Mouse (Mus musculus): ENCODE measurements around the gene Plcb1. TPM values are rescaled to one million over a fixed set of nuclear protein-coding genes. Genes with fewer than 3 reads are reported as not detected.

The Plcb1 gene
- total and polyA plus RNA-seq, 3 experiments, result 0.78 to 4.2 (median 3.9) TPM

DNA sequence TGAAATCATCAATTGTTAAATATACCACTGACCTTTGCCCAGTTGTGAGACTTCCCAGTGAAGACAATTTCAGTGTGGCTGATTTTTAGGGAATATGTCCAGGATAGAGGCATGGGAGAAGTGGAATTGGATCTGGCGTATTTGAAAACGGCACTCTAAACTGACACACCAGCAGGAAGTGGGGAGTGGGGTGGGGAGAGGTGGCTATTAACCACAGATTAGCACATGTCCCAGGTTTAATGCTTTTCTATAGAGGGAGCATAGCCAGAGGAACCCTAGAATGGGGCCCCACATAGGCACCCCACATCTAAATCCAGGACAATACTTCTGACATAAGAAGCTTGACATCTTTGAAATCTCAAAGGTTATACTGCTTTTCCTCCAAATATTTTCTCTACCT is 699.4 kb downstream of the Plcb1 start:
- DNase-seq, result no peak
- H3K4me1 ChIP-seq (ENCODE audit: control insufficient read depth, insufficient read depth, low read length), result no peaks in the 10 kb centered on the region; the same call in 1 of the 2 replicates
- TF ChIP-seq CTCF (IDR thresholded peaks at IDR 0.05), result no peak
- no peak for TF ChIP-seq EP300 (IDR thresholded peaks at IDR 0.05; ENCODE audit: insufficient read depth, low read depth, low read length)
- TF ChIP-seq POLR2A (IDR thresholded peaks at IDR 0.05; ENCODE audit: insufficient read depth, low read depth, low read length), result no peak
- intact Hi-C loops (cut with DNase I), result no loop called here
- no peaks in the 10 kb centered on the region for H3K27me3 ChIP-seq (ENCODE audit: control insufficient read depth, insufficient read depth, low read length)
- no peaks in the 10 kb centered on the region for H3K79me2 ChIP-seq (replicated peaks; ENCODE audit: control insufficient read depth, insufficient read depth, low read length)
- no peak overlapping the region for H3K27ac ChIP-seq
- WGBS, result 64% methylated on average over 2 of the region's 2 CpGs
- H3K9ac ChIP-seq (ENCODE audit: low read depth, low read length), result no peak overlapping the region
- peaks cover 6% of the 10 kb centered on the region; the same call in 1 of the 2 replicates for H3K36me3 ChIP-seq (ENCODE audit: control insufficient read depth, insufficient read depth, low read length)
- no peak overlapping the region for H3K4me3 ChIP-seq

DNA sequence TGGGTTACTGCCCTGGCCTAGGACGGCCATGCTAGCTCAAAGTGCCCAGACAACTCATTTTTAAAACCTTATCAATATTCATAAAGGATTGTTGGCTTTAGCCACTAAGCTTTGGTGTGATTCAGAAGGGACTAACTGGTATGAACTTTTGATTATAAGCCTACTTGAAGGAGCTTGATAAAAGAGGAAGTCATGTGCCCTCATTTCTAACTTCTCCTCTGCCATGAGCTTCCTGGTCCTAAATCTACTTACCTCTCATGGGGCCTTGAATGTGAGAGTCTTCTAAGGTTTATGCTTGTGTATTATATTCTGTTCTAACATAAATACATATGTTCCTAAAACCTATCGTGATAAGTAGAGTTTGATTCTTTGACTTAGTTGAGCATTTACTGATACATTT is 702.4 kb downstream of the Plcb1 start:
- H3K4me1 ChIP-seq (ENCODE audit: control insufficient read depth, insufficient read depth, low read length), result no peaks in the 10 kb centered on the region; the same call in none of the 2 replicates
- TF ChIP-seq POLR2A (IDR thresholded peaks at IDR 0.05; ENCODE audit: insufficient read depth, low read depth, low read length) (no peak), CTCF (IDR thresholded peaks at IDR 0.05) (no peak), EP300 (IDR thresholded peaks at IDR 0.05; ENCODE audit: insufficient read depth, low read depth, low read length) (no peak)
- no peak for DNase-seq

GRCm38 (mm10) chr2:135489127-135489526 is 703.3 kb downstream of the Plcb1 start:
- Histone ChIP-seq H3K4me1 (ENCODE audit: control insufficient read depth, insufficient read depth, low read length) (no peaks in the 10 kb centered on the region; the same call in none of the 2 replicates), H3K4me3 (no peak overlapping the region), H3K79me2 (replicated peaks; ENCODE audit: control insufficient read depth, insufficient read depth, low read length) (no peaks in the 10 kb centered on the region), H3K36me3 (ENCODE audit: control insufficient read depth, insufficient read depth, low read length) (peaks cover 8% of the 10 kb centered on the region; the same call in 1 of the 2 replicates), H3K9ac (ENCODE audit: low read depth, low read length) (no peak overlapping the region), H3K27me3 (ENCODE audit: control insufficient read depth, insufficient read depth, low read length) (no peaks in the 10 kb centered on the region), H3K27ac (no peak overlapping the region)
- no peak for DNase-seq
- TF ChIP-seq EP300 (IDR thresholded peaks at IDR 0.05; ENCODE audit: insufficient read depth, low read depth, low read length), result no peak
- no peak for TF ChIP-seq CTCF (IDR thresholded peaks at IDR 0.05)
- no peak for TF ChIP-seq POLR2A (IDR thresholded peaks at IDR 0.05; ENCODE audit: insufficient read depth, low read depth, low read length)
- intact Hi-C loops (cut with DNase I), result no loop called here
- WGBS, result 94% methylated on average over 2 of the region's 2 CpGs

More for the DNA sequence above, 702.4 kb downstream of the Plcb1 start:
- Histone ChIP-seq H3K4me3 (no peak overlapping the region), H3K79me2 (replicated peaks; ENCODE audit: control insufficient read depth, insufficient read depth, low read length) (no peaks in the 10 kb centered on the region), H3K27me3 (ENCODE audit: control insufficient read depth, insufficient read depth, low read length) (no peaks in the 10 kb centered on the region), H3K9ac (ENCODE audit: low read depth, low read length) (no peak overlapping the region), H3K36me3 (ENCODE audit: control insufficient read depth, insufficient read depth, low read length) (peaks cover 8% of the 10 kb centered on the region; the same call in 1 of the 2 replicates), H3K27ac (no peak overlapping the region)
- 94% methylated on average over 2 of the region's 2 CpGs for WGBS
- intact Hi-C loops (cut with DNase I), result no loop called here

DNA sequence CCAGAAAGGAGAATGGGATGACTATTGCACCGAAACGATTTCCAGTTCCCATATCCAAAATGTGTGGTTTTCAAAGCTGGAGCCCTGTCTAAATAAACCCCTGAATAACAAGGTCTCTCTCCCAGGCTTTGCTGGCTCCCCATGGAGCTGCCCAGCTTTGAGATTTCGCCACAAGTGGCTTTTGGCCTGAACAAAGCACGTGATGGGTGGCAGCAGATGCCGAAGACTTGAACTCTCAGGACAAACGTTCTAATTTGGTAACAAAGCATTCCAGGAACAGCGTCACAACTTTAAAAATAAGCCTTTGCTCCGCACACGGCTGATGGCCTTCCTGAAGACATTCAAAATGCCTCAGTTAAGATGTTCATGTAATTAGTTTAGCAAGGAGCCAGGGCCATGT is 706.9 kb downstream of the Plcb1 start:
- no peak overlapping the region for H3K4me3 ChIP-seq
- H3K27me3 ChIP-seq (ENCODE audit: control insufficient read depth, insufficient read depth, low read length), result no peaks in the 10 kb centered on the region
- peak; percentile 46 to 68 for DNase-seq
- intact Hi-C loops (cut with DNase I), result no loop called here
- H3K36me3 ChIP-seq (ENCODE audit: control insufficient read depth, insufficient read depth, low read length), result peaks cover 2% of the 10 kb centered on the region; the same call in 1 of the 2 replicates
- no peaks in the 10 kb centered on the region for H3K79me2 ChIP-seq (replicated peaks; ENCODE audit: control insufficient read depth, insufficient read depth, low read length)
- TF ChIP-seq EP300 (IDR thresholded peaks at IDR 0.05; ENCODE audit: insufficient read depth, low read depth, low read length), result peak; percentile 76; the same call in 1 of the 2 replicates
- no peak for TF ChIP-seq POLR2A (IDR thresholded peaks at IDR 0.05; ENCODE audit: insufficient read depth, low read depth, low read length)
- WGBS, result 55% methylated on average over 9 of the region's 9 CpGs
- H3K4me1 ChIP-seq (ENCODE audit: control insufficient read depth, insufficient read depth, low read length), result no peaks in the 10 kb centered on the region; the same call in none of the 2 replicates
- H3K9ac ChIP-seq (ENCODE audit: low read depth, low read length), result no peak overlapping the region
- peak overlapping the region; percentile 53 for H3K27ac ChIP-seq

DNA sequence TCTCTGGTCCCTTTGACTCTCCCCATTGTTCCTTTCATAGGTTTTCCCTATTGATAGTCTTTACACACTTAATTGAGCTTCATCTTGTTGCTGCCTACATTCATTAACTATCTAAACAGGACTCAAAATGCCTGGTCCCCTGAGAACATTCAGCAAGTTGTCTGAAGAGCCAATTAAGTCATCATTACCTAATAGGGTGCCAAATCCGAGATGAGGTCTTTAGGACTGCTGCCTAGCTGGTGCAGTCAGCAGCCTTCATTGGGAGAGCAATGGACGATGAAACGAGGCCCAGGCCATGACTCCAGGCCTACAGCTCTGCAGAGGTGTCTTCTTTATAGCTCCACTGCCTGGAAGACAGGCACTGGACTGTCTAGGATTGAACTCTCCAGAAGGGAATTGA is 710.7 kb downstream of the Plcb1 start:
- WGBS, result 75% methylated on average over 3 of the region's 3 CpGs
- Histone ChIP-seq H3K4me3 (no peak overlapping the region), H3K4me1 (ENCODE audit: control insufficient read depth, insufficient read depth, low read length) (no peaks in the 10 kb centered on the region; the same call in 1 of the 2 replicates), H3K27ac (no peak overlapping the region), H3K9ac (ENCODE audit: low read depth, low read length) (no peak overlapping the region), H3K79me2 (replicated peaks; ENCODE audit: control insufficient read depth, insufficient read depth, low read length) (no peaks in the 10 kb centered on the region), H3K36me3 (ENCODE audit: control insufficient read depth, insufficient read depth, low read length) (peaks cover 2% of the 10 kb centered on the region; the same call in 1 of the 2 replicates), H3K27me3 (ENCODE audit: control insufficient read depth, insufficient read depth, low read length) (no peaks in the 10 kb centered on the region)
- no peak for TF ChIP-seq EP300 (IDR thresholded peaks at IDR 0.05; ENCODE audit: insufficient read depth, low read depth, low read length)
- TF ChIP-seq CTCF (IDR thresholded peaks at IDR 0.05), result no peak
- TF ChIP-seq POLR2A (IDR thresholded peaks at IDR 0.05; ENCODE audit: insufficient read depth, low read depth, low read length), result no peak
- no peak for DNase-seq
- intact Hi-C loops (cut with DNase I), result no loop called here

- Histone ChIP-seq H3K79me2 (replicated peaks; ENCODE audit: control insufficient read depth, insufficient read depth, low read length) (no peaks in the 10 kb centered on the region), H3K36me3 (ENCODE audit: control insufficient read depth, insufficient read depth, low read length) (peaks cover 2% of the 10 kb centered on the region; the same call in 1 of the 2 replicates), H3K4me3 (no peak overlapping the region), H3K9ac (ENCODE audit: low read depth, low read length) (no peak overlapping the region), H3K27ac (no peak overlapping the region), H3K27me3 (ENCODE audit: control insufficient read depth, insufficient read depth, low read length) (no peaks in the 10 kb centered on the region), H3K4me1 (ENCODE audit: control insufficient read depth, insufficient read depth, low read length) (no peaks in the 10 kb centered on the region; the same call in 1 of the 2 replicates)
- intact Hi-C loops (cut with DNase I), result no loop called here
- DNase-seq, result no peak
- 85% methylated on average over 2 of the region's 2 CpGs for WGBS
- no peak for TF ChIP-seq CTCF (IDR thresholded peaks at IDR 0.05)
- no peak for TF ChIP-seq POLR2A (IDR thresholded peaks at IDR 0.05; ENCODE audit: insufficient read depth, low read depth, low read length)
- TF ChIP-seq EP300 (IDR thresholded peaks at IDR 0.05; ENCODE audit: insufficient read depth, low read depth, low read length), result no peak
Measured at GRCm38 (mm10) chr2:135497251-135497650, 711.4 kb downstream of the Plcb1 start.
